Mouse (Mus musculus) cerebellum, adult (tissue): ENCODE measurements around the gene Dlgap1.

Experiments
- ATAC-seq: cut with Nextera tagmentation; 2 replicates; pipeline ENCODE4 v1.9.2; 2017; ENCODE audit warnings: mild to moderate bottlenecking, moderate library complexity, mixed read lengths; ENCODE audit not compliant: insufficient number of reproducible peaks, low FRiP score, low TSS enrichment

Gene Dlgap1

DNA sequence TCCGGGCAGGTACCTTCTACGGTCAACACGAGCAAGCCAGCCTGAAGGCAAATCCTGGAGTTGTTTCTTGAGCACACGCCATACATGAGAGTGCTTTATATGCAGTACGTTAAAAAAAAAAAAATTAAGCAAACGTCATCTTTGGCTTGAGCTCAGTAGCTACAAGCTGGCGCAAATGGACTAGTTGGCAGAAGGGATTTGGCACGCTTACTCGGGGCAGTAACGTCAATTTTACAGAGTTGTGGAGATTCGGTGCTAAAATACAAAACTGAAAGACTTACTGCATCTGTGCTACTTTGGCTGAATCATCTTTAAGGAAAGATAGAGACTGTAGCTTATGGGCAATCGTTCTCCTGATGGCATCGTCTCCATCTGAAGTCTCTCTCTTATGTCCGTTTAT, 474.1 kb downstream of the Dlgap1 start:
- ATAC-seq = peak; percentile 81

GRCm38 (mm10) chr17:70446451-70446850, 477.6 kb downstream of the Dlgap1 start:
- no peak for ATAC-seq

GRCm38 (mm10) chr17:70455036-70455435, 486.2 kb downstream of the Dlgap1 start:
- no peak for ATAC-seq

- ATAC-seq = no peak
Observed at GRCm38 (mm10) chr17:70457103-70457502, 488.2 kb downstream of the Dlgap1 start.

DNA sequence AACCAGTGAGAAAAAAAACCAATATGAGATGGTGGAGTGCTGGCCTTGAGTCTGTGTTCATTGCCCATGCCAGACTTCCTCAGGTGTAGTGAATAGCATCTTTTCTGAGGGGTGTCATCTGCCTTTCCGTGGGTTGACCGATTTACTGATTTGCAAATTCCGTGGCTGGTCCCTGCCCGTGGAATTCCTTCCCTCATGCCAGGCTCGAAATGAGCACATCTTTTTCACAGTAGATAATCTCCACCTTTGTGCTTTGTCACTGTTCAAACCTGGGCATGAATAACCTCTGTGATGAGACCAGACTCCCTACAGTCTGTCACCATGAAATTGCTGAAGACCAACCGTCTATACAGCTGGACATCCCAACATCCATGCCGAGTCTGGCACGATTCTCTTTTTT, 493.4 kb downstream of the Dlgap1 start:
- ATAC-seq = no peak

DNA sequence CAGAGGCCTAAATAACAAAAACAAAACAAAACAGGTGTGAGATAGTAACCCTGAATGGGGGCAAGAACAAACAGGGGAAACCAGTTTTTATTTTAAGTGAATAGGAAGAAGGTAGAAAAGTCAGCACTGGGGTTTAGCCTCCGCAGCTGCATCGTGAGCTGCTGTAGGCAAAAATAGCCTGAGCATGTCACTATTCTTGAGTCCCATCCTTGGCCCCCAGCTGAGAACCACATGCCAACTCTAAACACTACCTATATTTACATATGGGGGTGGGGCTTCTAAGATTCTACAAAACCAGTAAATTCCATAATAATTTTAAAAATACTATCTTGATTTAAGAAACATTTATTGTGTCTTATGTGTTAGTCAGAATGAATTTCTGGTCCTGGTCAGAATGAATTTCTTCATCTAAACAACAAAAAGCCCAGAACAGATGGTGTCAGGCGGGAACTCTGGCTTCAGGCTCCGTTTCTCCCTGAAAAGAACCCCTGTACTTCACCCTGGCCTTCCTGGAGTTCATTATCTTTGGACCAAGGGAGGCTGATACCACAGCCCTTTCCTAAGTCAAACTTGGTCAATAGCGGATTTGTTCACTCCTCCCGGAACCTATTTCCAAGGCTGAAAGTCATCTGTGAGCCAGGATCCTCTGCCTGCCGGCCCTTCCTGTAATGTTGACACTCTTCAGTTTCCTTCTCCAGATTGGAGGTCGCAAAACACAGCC, 494.1 kb downstream of the Dlgap1 start:
- ATAC-seq = peak; percentile 77

GRCm38 (mm10) chr17:70466413-70466812, 497.5 kb downstream of the Dlgap1 start:
- no peak for ATAC-seq

- no peak for ATAC-seq
Observed at GRCm38 (mm10) chr17:70470970-70471371, 502.1 kb downstream of the Dlgap1 start.

GRCm38 (mm10) chr17:70472162-70472561, 503.3 kb downstream of the Dlgap1 start:
- no peak for ATAC-seq

DNA sequence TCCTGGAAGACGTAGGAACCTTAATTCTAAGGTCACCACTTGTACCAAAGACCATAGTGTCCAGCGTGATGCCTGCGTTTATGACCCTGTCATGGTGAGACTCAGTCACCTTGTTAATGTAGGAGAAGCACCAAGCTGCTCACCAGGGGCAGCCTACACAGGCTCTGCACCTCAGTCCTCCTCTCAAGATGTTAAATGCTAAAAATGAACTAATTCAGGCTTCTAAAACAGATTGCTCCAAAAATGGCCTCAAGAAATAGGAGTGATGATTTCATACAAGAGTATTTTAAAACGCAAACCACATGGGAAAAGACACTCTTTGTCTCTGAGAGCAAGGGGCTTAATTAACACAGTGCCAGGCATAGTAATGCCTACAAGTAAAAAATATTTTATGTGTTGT, 505.0 kb downstream of the Dlgap1 start:
- ATAC-seq = no peak

DNA sequence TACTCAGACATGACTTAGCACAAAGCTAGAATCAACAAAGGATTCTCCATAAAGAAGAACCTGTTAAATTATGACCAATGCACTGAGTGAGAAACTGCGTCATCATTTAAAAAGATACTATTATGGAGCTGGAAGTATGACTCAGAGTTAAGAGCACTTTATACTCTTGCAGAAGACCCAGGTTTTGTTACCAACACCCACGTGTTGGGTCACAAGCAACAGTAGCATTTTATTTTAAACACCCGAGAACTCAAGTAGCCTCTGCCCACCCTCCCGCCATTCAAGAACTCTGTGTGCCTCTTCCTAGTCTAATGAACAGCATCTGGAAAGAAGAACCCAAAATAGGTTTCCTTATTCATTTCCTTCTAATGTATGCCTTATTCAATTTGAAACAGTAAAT, 514.8 kb downstream of the Dlgap1 start:
- ATAC-seq = no peak

- ATAC-seq = no peak; the same call in 1 of the 2 replicates
Observed at GRCm38 (mm10) chr17:70485668-70486067, 516.8 kb downstream of the Dlgap1 start.

DNA sequence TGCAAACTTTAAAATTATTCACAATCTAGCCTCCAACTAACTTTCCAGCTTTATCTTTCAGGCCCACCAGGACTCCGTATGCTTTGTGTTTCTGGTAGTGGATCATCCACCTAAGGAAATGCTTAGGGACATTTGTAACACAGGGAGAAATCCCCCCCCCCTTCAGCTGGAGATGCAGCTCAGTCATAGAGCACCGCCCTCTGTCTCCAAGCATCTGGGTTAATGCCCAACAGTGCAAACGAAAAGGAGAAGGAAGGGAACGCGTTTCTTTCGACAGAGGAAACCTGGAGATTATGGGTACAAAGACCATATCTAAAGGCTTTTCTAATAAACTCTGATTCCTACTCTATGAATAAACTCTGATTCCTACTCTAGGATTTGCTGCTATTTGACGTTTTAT, 517.4 kb downstream of the Dlgap1 start:
- no peak for ATAC-seq

GRCm38 (mm10) chr17:70486831-70487230, 518.0 kb downstream of the Dlgap1 start:
- ATAC-seq = no peak

DNA sequence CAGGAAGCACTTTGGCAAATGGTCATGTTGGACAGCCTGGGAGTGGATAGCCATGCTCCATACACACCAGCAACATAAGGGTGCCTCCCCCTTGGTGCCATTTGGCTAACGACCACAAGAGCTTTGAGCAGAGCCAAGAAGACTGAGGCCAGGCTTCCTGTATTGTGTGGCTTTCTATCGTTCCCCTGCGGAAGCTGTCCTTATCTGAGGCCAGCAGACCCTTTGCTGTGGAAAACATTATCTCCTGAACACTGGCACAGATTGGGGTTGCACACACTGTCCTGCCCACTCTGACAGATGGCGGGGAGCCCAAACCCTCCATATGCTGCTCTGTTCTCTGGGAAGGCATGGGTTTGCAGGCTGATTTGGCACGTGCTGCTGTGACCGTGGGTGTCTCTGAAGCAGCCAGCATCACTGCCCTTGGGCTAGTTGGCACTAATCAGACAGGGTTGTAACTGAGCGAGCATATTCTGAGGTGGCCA, 520.0 kb downstream of the Dlgap1 start:
- peak; percentile 92 for ATAC-seq

- ATAC-seq = no peak
Observed at GRCm38 (mm10) chr17:70491575-70491974, 522.7 kb downstream of the Dlgap1 start.

GRCm38 (mm10) chr17:70494338-70494737, 525.5 kb downstream of the Dlgap1 start:
- ATAC-seq = no peak

GRCm38 (mm10) chr17:70498256-70498655, 529.4 kb downstream of the Dlgap1 start:
- ATAC-seq = no peak

DNA sequence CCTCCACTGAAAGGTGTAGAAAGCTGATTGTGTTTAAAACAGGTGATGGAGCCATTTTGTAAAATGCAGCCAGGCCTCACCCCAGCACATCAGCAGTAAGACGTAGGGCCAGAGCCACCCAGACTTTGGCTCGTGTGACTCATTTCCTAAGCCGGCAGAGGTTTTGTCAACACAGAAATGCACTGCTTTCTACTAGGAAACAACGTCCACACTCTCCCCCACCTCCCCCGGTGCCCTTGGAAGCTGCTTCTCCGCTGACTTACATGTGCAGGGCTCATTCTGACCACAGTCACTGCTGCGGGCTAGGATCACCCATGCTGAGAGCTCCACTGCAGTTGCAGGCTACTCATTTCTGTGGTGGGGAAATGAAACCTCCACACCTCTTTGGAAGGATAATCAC, 533.1 kb downstream of the Dlgap1 start:
- no peak for ATAC-seq

GRCm38 (mm10) chr17:70507759-70508158, 538.9 kb downstream of the Dlgap1 start:
- ATAC-seq = no peak

- ATAC-seq = peak; percentile 75
Observed at GRCm38 (mm10) chr17:70510441-70510840, 541.6 kb downstream of the Dlgap1 start.

DNA sequence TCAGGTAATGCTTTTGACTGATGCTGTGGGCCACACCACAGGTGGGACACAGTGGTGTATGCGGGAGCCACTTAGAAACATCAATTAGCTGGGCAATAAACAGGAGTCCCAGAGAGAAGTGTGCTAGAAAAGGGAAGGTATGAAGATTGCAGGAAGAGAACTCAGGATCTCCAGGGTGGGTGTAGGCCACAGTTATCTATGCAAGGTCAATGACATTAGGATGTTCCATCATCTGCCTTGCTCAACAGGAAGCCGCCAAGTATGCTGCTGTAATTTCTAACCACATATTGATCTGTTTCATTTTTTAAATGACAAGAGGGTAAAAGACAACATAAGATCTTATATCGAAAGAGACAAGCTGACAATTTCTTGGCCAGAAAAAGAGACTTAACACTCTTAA, 542.5 kb downstream of the Dlgap1 start:
- ATAC-seq = no peak
